Mouse (Mus musculus): ENCODE data around the gene Csf2rb2. TPM values are rescaled to one million over a fixed set of nuclear protein-coding genes. Genes with fewer than 3 reads are reported as not detected.
"Not testable (repeated sequence)": the region's sequence is repeated elsewhere in the genome, so short reads cannot be mapped to it uniquely, and the experiment has no call there.

Csf2rb2 gene
- total RNA-seq, 2 experiments from 2014 or later = 0.41 to 0.54 TPM

DNA sequence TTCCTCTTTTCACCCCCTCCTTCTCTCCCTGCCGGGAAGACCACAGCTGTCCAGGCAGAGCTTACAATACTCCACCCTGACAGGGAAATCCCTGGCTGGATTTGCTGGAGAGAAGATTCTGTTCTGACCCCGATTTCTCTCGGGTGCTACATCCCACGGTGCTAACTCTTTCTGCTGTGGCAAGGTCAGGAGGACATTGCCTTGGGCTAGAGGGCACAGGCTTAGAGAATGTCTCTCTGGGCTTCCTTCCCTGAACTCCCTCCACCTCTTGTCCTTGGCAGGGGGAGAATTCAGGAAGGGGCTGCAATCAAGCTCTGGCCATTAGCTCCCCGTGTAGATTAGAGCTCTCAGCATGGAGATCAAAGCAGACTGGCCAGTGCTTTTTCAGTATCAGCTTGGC is 4.3 kb upstream of the Csf2rb2 start:
- Histone ChIP-seq H3K4me3 (no peak overlapping the region), H3K27ac (no peak overlapping the region)
- no peak for DNase-seq (ENCODE audit: extremely low spot score in 1 of 2, low spot score in 2 of 2)
- intact Hi-C loops (cut with DNase I) = no loop called here
- TF ChIP-seq CTCF (IDR thresholded peaks at IDR 0.05) = no peak

DNA sequence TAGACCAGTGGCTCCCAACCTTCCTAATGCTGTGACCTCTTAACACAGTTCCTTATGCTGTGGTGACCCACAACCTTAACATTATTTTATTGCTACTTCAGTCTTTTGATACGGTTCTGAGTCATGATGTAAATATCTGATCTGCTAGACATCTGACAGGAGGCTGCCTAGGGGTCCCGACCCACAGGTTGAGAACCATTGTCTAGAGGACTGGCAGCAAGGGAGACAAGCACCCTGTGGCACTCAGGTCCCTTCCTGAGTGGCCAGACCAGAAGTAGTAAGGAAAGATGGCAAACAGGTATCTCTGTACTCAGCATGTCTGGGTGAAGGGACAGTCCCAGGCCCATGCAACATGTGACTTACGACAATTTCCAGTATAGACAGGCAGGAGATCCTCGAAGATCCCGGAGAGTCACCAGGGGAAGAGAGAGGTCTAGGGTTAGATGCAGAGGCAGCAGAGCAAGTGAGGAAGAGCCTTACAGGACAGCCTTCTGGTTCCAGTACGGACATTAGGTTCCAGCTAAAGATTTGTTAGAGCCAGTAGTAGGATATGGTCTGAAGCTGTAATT is 1.8 kb downstream of the Csf2rb2 start:
- intact Hi-C loops (cut with DNase I) = no loop called here
- DNase-seq (ENCODE audit: extremely low spot score in 1 of 2, low spot score in 2 of 2) = no peak
- no peak for TF ChIP-seq CTCF (IDR thresholded peaks at IDR 0.05)
- H3K27ac ChIP-seq = no peak overlapping the region
- no peak overlapping the region for H3K4me3 ChIP-seq

DNA sequence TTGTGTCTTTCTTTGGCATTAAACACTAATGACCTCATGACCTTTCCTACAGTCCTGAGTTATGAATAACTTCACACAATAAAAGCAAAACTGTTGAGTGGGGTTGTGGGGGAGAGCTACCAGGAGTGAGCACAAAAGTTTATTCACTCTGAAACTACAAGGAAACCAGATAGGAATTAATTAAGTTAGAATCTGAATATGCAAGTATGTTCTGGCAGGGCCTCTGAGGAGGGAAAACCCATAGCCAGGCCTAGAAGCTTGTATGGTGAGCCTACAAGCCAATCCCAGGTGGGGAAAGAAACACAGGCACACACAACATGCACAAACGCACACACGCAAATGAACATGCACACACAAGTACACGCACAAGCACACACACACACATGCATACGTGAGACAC is 2.8 kb downstream of the Csf2rb2 start:
- intact Hi-C loops (cut with DNase I) = no loop called here

DNA sequence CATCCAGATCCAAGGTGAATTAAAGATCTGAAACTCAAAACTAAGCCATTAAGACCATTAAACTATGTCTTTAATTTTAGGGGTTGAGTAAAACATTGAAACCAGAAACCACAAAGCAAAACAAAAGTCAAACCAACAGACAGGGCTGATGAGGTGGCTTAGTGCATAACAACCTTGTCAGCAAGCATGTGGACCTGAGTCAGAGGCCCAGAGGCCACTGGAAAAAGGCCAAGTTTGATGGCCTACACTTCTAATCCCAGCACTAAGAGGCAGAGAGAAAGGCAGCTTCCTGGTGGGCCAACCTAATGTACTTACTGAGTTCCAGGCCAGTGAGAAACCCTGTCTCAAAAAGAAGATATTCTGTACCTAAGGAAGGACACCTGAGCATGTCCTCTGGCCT is 4.7 kb downstream of the Csf2rb2 start:
- H3K4me3 ChIP-seq = no peak overlapping the region
- no peak for DNase-seq (ENCODE audit: extremely low spot score in 1 of 2, low spot score in 2 of 2)
- intact Hi-C loops (cut with DNase I) = no loop called here
- no peak for TF ChIP-seq CTCF (IDR thresholded peaks at IDR 0.05)
- no peak overlapping the region for H3K27ac ChIP-seq

More for the DNA sequence above, 2.8 kb downstream of the Csf2rb2 start:
- Histone ChIP-seq H3K27ac (no peak overlapping the region), H3K4me3 (no peak overlapping the region)
- no peak for TF ChIP-seq CTCF (IDR thresholded peaks at IDR 0.05)
- no peak for DNase-seq (ENCODE audit: extremely low spot score in 1 of 2, low spot score in 2 of 2)

DNA sequence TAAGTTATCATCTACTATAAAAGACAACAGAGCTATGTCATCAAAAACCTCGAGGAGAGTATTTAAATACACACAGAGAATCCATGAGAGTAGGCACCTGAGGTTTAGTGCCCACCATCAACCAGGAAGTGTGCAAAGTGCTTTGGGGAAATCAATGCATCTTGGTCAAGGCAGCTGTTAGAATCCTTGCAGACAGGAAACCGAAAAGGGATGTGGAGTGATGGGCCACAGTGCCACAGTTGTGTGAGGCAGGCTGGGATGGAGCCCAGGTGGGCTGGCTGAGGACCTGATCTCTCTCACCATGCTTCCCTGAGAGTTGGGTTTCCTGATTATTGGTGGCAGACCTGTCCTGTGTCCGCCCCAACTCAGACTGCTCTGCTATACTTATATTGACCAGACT is 5.9 kb downstream of the Csf2rb2 start:
- no peak overlapping the region for H3K27ac ChIP-seq
- no peak for TF ChIP-seq CTCF (IDR thresholded peaks at IDR 0.05)
- DNase-seq (ENCODE audit: extremely low spot score in 1 of 2, low spot score in 2 of 2) = no peak
- intact Hi-C loops (cut with DNase I) = loop anchor here (5.0 kb wide), 1 partner anchor 38 kb away; no protein-coding TSS in a partner anchor
- H3K4me3 ChIP-seq = no peak overlapping the region

DNA sequence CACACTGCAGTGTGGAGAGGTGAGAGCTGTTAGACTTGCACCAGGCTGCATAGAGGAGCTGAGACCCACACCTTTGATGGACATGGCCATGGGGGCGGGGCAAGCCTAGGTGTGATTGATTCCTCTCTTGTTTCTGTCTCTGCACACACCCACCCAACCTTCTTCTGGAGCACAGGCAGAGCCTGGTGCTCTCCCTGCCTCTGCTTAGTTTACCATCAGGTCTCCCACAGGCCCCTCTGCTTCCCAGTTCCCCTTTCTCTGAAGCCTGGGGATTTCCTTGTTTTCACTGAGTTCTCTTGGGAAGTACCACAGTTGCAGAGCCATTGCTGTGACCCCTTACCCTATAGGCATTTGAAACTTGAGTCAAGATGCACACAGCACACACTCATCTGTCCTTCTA is 7.0 kb downstream of the Csf2rb2 start:
- H3K4me3 ChIP-seq = no peak overlapping the region
- no peak for TF ChIP-seq CTCF (IDR thresholded peaks at IDR 0.05)
- intact Hi-C loops (cut with DNase I) = loop anchor here (5.0 kb wide), 1 partner anchor 39 kb away; no protein-coding TSS in a partner anchor
- no peak overlapping the region for H3K27ac ChIP-seq
- no peak for DNase-seq (ENCODE audit: extremely low spot score in 1 of 2, low spot score in 2 of 2)

DNA sequence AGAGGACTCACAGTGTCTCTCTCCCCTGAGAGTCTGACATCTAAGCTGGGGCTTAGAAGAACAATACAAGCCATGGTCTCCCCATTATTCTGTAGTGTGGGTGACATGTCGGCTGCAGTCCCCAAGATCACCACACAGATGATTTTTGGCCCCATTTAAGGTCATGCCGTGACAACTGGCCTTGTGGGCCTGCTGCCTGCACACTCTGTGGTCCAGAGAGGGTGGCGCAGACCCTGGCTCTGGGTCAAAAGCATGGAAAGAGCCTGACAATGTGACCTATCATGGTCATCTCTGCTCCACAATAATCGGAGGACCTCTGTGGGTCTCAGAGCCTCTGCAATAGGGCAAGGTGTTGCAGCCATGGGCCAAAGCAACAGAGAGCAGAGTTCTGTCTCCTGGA is 11.8 kb downstream of the Csf2rb2 start:
- intact Hi-C loops (cut with DNase I) = no loop called here
- TF ChIP-seq CTCF (IDR thresholded peaks at IDR 0.05) = no peak
- DNase-seq (ENCODE audit: extremely low spot score in 1 of 2, low spot score in 2 of 2) = no peak
- H3K4me3 ChIP-seq = no peak overlapping the region
- no peak overlapping the region for H3K27ac ChIP-seq

DNA sequence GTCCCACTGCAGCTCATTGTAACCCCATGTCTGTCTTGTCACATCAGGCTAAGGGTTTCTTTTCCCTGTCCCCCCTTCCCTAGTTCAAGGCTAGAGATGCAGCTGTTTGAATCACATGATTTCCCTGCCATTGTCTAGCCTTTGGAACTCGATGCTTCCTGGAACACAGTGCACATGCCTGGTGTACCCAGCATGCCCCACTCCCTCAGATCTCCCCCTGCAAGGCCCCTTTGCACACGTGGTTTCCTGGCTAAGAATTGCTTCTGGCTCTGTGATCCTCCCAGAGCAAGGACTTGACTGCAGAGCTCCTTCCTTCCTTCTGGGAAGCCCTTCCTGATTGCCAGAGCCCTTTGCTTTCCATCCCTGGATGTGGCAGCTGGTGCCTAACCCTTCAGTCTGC is 12.3 kb downstream of the Csf2rb2 start:
- intact Hi-C loops (cut with DNase I); DNase-seq (ENCODE audit: extremely low spot score in 1 of 2, low spot score in 2 of 2); H3K27ac ChIP-seq: not testable (repeated sequence)

DNA sequence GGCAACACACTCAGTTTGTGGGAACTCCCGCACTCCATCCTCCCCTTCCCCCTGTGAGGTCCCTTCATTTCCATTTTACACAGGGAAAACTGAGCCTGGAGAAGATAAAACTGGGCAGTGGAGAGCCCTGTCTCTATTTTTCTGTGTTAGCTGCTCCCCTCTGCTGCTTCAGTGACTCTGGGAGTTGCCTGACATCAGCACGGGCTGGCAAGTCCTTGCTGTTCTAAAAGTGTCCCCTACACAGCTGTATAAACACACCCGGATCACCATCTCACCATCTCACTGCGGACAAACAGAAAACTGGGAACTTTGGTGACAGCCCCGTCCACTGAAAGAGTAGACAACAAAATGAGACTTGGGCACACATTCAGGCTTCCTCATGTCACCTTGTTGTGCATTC is 15.7 kb downstream of the Csf2rb2 start:
- DNase-seq (ENCODE audit: extremely low spot score in 1 of 2, low spot score in 2 of 2); intact Hi-C loops (cut with DNase I): not testable (repeated sequence)

More for the DNA sequence above, 12.3 kb downstream of the Csf2rb2 start:
- not testable (repeated sequence) for H3K4me3 ChIP-seq

DNA sequence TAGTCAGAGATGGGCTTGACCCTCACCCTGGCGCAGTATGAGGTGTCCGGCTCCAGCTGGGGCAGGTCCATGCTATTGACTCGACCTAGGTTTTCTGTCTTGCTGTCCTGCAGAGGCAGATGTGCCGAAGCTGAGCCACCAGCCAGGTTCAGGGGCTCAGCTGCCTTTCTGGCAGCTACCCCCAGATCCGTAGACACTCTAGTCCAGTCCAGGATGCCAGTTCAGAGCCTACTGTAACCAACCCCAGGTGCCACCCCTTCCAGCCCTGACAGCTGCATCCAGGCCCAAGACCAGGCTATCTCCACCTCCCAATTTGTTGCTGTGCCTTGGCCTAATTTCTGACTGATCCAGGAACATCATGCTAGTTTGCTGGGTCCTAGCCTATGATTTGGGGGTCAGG is 17.6 kb downstream of the Csf2rb2 start:
- TF ChIP-seq CTCF (IDR thresholded peaks at IDR 0.05) = no peak
- intact Hi-C loops (cut with DNase I) = no loop called here
- H3K27ac ChIP-seq = no peak overlapping the region

More for the DNA sequence above, 15.7 kb downstream of the Csf2rb2 start:
- not testable (repeated sequence) for H3K4me3 ChIP-seq, H3K27ac ChIP-seq

DNA sequence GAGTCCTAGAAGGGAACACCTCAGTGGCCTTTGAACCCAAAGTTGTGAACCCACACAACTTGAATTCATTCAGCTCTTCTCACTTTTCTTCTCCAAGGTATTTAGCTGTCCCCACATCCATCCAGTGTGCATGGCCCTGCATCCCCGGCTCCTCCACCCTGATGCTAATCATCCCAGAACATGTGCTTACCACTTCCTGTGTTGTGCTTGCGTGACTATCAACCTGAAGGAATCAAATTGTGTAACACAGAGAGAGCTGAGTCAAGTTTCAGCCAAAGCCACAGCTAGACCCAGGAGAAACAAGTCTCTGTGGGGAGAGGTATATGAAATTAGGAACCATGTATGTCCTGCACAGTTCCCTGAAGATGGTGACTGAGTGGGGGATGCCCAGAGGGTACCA is 27.2 kb downstream of the Csf2rb2 start:
- no peak overlapping the region for H3K27ac ChIP-seq
- no peak for TF ChIP-seq CTCF (IDR thresholded peaks at IDR 0.05)
- H3K4me3 ChIP-seq = no peak overlapping the region
- no peak for DNase-seq (ENCODE audit: extremely low spot score in 1 of 2, low spot score in 2 of 2)
- intact Hi-C loops (cut with DNase I) = no loop called here

More for the DNA sequence above, 17.6 kb downstream of the Csf2rb2 start:
- no peak overlapping the region for H3K4me3 ChIP-seq
- DNase-seq (ENCODE audit: extremely low spot score in 1 of 2, low spot score in 2 of 2) = no peak

DNA sequence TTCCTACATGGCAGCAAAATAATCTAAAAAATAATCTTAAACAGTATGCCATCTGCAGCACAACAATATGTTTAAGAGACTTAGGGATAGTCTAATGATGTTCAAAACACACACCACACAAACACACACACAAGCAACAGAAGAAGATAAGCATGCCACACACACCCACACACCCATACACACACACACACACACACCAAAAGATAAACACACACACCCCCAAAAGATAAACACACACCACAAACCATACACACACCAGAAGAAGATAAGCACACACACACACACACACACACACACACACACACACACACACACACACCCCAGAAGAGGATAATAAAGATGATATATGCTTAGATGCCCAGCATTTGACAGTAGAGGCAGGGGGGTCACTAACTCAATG is 34.3 kb downstream of the Csf2rb2 start:
- H3K4me3 ChIP-seq = no peak overlapping the region
- intact Hi-C loops (cut with DNase I) = no loop called here
- no peak overlapping the region for H3K27ac ChIP-seq
- DNase-seq (ENCODE audit: extremely low spot score in 1 of 2, low spot score in 2 of 2) = no peak
- no peak for TF ChIP-seq CTCF (IDR thresholded peaks at IDR 0.05)

DNA sequence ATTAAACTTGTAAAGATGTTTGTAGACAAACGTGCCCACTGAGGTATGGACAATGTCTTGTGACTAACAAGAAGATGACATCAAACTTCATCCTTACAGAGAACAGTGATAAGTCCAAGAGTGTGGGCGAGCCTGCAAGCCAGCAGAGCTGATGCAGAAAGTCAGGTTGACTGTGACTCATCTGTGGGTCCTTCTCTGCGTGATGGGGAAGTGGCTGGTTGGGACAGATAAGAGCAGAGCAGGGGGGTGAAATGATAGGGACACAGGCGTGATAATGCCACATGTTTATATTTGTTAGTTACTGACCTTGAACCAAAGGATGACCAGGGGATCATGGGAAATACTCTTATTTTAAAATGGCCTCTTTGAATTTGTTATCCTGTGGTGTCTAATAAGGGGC is 37.7 kb downstream of the Csf2rb2 start:
- no peak overlapping the region for H3K4me3 ChIP-seq
- intact Hi-C loops (cut with DNase I) = no loop called here
- no peak for TF ChIP-seq CTCF (IDR thresholded peaks at IDR 0.05)
- H3K27ac ChIP-seq = no peak overlapping the region
- no peak for DNase-seq (ENCODE audit: extremely low spot score in 1 of 2, low spot score in 2 of 2)

All from left cerebral cortex, adult 2 months (tissue).